Mouse (Mus musculus) midbrain, embryonic 14.5 days (tissue): ENCODE results near the gene Fen1. TPM values are rescaled to one million over a fixed set of nuclear protein-coding genes. Genes with fewer than 3 reads are reported as not detected.

Source experiments
- ATAC-seq: fragments of 200-750 bp; cut with Nextera tagmentation; 2 replicates; pipeline ENCODE4 v1.8.0; 2017; ENCODE audit warnings: moderate number of reproducible peaks, moderate library complexity; ENCODE audit not compliant: low FRiP score, low TSS enrichment
- DNase-seq: peaks from one replicate; pipeline ENCODE4 v3.0.0-alpha.2; 2015
- H3K27ac ChIP-seq: fragments of 300-500 bp; sonication (generic); replicated peaks from 2 replicates; pipeline ENCODE4 v1.5.1; 2014; ENCODE audit warnings: mild to moderate bottlenecking, low read depth, low read length, moderate library complexity
- H3K27me3 ChIP-seq: fragments of 300-500 bp; sonication (generic); 2 replicates; pipeline ENCODE4 v1.6.1; 2014; ENCODE audit warnings: low read length, control low read depth, mixed read lengths; ENCODE audit not compliant: control insufficient read depth, insufficient read depth
- H3K36me3 ChIP-seq: fragments of 300-500 bp; sonication (generic); 2 replicates; pipeline ENCODE4 v1.6.1; 2014; ENCODE audit warnings: low read length, control low read depth; ENCODE audit not compliant: control insufficient read depth, insufficient read depth
- H3K4me1 ChIP-seq: fragments of 300-500 bp; sonication (generic); 2 replicates; pipeline ENCODE4 v1.6.1; 2014; ENCODE audit warnings: mild to moderate bottlenecking, antibody characterized with exemption, low read length, control low read depth; ENCODE audit not compliant: control insufficient read depth, insufficient read depth
- H3K4me2 ChIP-seq: fragments of 300-500 bp; sonication (generic); 2 replicates; pipeline ENCODE4 v1.6.1; 2014; ENCODE audit warnings: mild to moderate bottlenecking, low read length, moderate library complexity
- H3K4me3 ChIP-seq: fragments of 300-500 bp; sonication (generic); replicated peaks from 2 replicates; pipeline ENCODE4 v1.5.1; 2014; ENCODE audit warnings: low read depth, low read length
- H3K9ac ChIP-seq: fragments of 300-500 bp; sonication (generic); replicated peaks from 2 replicates; pipeline ENCODE4 v1.6.1; 2014; ENCODE audit warnings: mild to moderate bottlenecking, low read length, moderate library complexity
- H3K9me3 ChIP-seq: fragments of 300-500 bp; sonication (generic); 2 replicates; pipeline ENCODE4 v1.6.1; 2016; ENCODE audit warnings: low read length, control low read depth, mixed read lengths; ENCODE audit not compliant: control insufficient read depth
- WGBS: fragments of 180-500 bp; shearing (Covaris S2); extraction: QIAGEN DNeasy Blood & Tissue Kit; methylation state at CpG from one replicate; pipeline ENCODE4 v1.1.7; 2014; 5-methylcytosine and 5-hydroxymethylcytosine counted together
- polyA plus RNA-seq: library from polyadenylated mRNA; unstranded; fragments of >200 nt; fragmentation: Nextera tagmentation; extraction: Ambion mirVana; gene quantifications from 2 replicates; pipeline ENCODE4 v1.2.1, GENCODE M21; 2014

The Fen1 gene
- polyA plus RNA-seq, 1 experiment from 2014 or later, result 31.0 TPM

DNA sequence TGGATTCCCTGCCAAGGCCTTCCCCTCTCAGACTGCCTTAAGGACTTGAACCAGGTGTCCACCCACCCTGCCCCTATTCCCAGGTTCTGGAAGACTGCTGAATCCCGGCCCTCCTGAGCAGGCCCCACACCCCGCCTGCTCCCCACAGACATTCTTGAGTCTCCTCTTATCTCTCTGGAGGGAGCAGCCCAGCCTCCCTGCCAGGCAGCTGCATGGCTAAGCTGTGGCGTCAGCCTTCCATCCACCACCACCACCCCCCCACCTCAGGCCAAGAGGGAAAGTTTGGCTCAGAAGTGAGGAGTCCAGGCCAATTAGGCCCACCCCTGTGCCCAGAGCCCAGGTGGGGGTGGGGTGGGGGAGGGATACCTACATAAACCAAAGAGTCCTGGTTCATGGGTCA lies 34.5 kb upstream of the Fen1 start:
- no peak for ATAC-seq
- WGBS, result 55% methylated on average over 3 of the region's 3 CpGs
- Histone ChIP-seq H3K4me3 (no peak overlapping the region), H3K36me3 (no peaks in the 10 kb centered on the region), H3K4me2 (no peak overlapping the region), H3K27me3 (peaks cover 3% of the 10 kb centered on the region; the same call in 1 of the 2 replicates), H3K9me3 (no peaks in the 10 kb centered on the region), H3K27ac (no peak overlapping the region), H3K4me1 (0 out of 2 replicates have a peak, but pooled peaks cover 3% of the 10 kb centered on the region), H3K9ac (no peak overlapping the region)
- no peak for DNase-seq

DNA sequence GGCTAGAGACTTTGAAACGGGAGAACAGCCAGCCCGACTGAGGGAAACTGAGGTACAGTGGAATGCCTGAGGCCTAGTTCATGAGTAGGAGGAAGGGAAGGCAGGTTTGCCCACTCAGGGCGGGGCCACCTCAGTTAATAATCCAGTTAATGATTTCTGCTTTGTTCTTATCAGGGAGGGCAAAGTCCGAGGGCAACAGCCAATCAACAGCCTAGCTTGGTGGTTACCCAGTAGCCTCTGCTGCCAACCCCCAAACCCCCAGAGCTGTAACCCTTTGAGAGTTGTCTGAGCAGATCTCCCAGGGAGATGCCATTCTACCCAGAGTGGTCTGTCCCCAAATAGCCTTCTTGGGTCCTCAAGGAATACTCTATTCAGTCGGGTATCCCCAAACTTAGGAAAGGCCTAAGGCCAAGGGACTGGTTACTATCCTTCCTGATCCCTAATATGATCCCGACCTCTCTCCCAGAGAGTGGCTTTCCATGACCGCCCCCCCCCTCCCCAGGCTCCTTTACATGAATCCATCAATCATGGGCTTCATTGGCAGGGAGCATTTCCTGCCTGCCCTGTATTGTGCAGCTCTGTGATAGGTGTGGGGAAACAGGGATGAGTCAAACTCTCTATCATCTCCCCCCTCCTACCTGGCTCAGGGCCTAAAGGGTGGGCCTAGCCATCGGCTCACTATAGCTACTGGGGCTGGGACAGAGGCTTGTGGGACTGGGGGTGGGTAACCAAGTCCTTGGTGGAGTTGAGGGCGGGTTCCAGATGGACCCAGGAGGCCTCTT lies 32.0 kb upstream of the Fen1 start:
- ATAC-seq, result no peak
- Histone ChIP-seq H3K27me3 (peaks cover 3% of the 10 kb centered on the region; the same call in 1 of the 2 replicates), H3K9me3 (no peaks in the 10 kb centered on the region), H3K4me3 (no peak overlapping the region), H3K9ac (no peak overlapping the region), H3K36me3 (no peaks in the 10 kb centered on the region), H3K4me1 (0 out of 2 replicates have a peak, but pooled peaks cover 3% of the 10 kb centered on the region), H3K27ac (no peak overlapping the region), H3K4me2 (no peak overlapping the region)
- 86% methylated on average over 9 of the region's 9 CpGs for WGBS
- no peak for DNase-seq

DNA sequence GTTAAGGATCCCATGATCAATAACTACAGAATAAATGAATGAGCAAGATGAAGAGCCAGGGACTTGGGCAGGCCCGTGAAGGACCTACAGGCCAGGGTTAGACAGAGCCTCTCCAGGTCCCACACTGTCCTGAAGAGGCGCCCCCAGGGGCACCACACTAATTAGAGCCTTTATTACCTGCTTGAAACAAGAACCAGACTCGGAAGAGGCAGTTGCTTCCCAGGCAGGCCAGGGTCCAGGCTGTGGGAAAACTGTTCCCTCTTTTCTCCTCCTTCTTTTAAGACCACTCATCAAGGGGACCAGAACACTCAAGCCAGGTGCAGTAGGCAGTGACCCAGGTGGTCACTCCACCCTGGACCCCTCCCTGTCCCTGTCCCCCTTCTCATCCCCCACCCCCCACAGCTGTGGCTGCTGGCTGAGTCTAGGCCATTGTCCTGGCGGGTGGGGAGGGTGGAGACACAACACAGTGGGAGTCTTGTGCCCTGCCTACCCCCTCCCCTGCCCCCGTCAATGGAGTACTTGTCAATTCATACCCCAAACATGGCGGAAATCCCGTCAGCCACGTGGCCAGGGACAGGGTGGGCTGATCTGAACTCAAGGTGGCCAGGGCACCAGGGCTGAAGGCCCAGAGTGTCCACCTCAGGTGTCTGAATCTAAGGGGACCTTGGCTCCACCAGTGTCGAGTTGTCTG lies 28.5 kb upstream of the Fen1 start:
- Histone ChIP-seq H3K4me3 (no peak overlapping the region), H3K4me1 (no peaks in the 10 kb centered on the region), H3K27me3 (no peaks in the 10 kb centered on the region), H3K9ac (no peak overlapping the region), H3K27ac (no peak overlapping the region), H3K9me3 (no peaks in the 10 kb centered on the region), H3K36me3 (no peaks in the 10 kb centered on the region), H3K4me2 (no peak overlapping the region)
- DNase-seq (no peak), ATAC-seq (no peak; the same call in 1 of the 2 replicates)
- WGBS, result 30% methylated on average over 9 of the region's 9 CpGs

DNA sequence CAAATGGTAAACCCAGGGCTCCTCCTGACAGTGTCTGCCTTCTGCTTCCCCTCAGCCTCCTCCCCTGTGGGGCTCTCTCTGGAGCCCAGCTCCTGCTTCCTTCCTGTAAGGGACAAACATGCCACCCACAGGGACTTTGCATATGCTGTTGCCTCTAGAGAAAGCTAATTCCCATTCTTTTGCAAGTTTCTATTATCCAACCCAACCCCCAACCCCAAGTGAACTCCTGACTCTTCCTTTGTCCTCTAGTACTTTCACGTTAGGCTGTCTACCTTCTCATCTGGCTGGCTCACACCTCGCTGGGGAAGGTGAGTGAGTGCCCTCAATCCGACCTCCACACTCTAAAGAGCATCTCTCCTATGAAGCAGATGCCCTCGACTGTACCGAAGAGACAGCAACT lies 27.9 kb upstream of the Fen1 start:
- Histone ChIP-seq H3K9me3 (no peaks in the 10 kb centered on the region), H3K4me1 (no peaks in the 10 kb centered on the region), H3K4me2 (no peak overlapping the region), H3K27me3 (no peaks in the 10 kb centered on the region), H3K4me3 (no peak overlapping the region), H3K9ac (no peak overlapping the region), H3K27ac (no peak overlapping the region), H3K36me3 (no peaks in the 10 kb centered on the region)
- WGBS, result 11% methylated on average over 5 of the region's 5 CpGs
- ATAC-seq (no peak), DNase-seq (no peak)

DNA sequence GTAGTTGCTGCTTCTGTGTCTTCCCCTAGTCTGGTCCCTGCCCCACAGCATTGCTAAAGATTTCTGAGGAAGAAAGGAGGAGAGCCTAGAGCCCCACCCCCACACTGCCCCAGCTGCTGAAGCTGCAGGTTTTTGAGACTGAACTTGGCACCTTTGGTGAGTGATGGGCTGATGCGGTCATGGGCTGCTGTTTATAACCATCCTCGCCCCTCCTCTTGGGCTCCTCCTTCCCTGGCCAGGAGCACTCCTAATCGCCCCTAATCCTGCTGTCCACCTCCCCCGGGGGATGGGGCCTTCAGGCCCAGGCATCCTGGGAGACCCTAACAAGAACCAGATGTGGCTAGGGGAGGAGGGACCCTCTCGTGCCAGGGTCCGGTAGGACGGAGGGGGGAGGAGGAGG lies 27.0 kb upstream of the Fen1 start:
- Histone ChIP-seq H3K36me3 (no peaks in the 10 kb centered on the region), H3K9me3 (no peaks in the 10 kb centered on the region), H3K4me3 (no peak overlapping the region), H3K9ac (no peak overlapping the region), H3K4me1 (no peaks in the 10 kb centered on the region), H3K27ac (no peak overlapping the region), H3K4me2 (no peak overlapping the region), H3K27me3 (no peaks in the 10 kb centered on the region)
- WGBS, result 5% methylated on average over 7 of the region's 7 CpGs
- DNase-seq, result no peak
- no peak for ATAC-seq

DNA sequence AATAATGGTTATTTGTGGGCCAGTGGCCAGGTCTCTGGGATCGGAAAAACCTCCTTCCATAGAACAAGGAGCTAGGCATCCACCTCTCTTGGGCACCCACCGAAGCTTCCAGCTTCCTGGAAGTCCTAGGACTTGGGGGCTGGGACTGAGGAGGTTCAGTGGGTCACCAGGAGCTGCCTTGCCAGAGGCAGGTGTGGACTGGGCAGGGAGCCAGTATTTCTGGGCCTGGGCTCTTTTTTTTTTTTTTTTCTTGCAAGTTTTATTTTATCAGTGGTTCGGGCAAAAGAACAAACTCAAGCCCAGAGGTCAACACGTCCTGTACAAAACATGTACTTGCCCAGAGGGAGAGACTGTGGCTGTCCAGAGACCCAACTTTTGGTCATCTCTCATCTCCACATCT lies 21.8 kb upstream of the Fen1 start:
- no peak for ATAC-seq

DNA sequence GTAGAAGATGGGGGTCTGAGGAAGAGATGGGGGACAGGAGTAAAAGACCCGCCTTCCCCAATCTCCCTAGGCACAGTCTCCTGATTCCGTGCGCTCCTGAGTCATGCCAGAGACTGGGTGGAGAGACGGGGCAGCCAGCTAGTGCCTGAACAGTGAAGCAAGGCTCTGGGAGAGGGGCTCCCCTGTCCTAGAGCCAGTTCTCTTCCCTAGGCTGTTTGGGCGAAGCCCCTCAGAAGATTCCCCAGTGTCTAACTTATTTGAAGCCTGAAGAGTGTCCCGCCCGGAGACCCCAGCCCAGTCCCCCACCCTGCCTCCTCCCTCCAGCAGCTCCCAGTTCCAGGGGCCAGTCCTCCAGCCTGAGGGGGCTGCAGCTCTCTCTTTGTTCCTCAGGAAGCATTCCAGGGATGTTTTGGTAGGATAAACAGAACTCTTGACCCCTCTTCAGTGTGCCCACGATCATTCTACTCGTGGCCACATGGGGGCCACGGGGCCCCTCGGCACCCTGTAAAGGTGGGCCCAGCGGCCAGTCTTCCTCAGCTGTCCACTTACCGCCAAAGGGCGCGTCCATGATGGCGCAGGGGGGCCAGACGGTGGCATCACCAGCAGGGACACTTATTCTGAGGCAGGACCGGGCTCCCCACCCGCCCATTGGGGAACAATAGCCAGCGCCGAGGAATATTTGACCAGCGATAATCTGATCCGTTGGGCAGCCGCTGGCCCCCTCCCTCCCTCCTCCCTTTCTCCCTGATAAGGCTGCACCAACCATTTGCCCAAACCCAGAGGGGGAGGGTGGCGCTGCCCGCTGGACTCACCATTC lies 20.9 kb upstream of the Fen1 start:
- Histone ChIP-seq H3K36me3 (no peaks in the 10 kb centered on the region), H3K27ac (no peak overlapping the region), H3K4me2 (peak overlapping the region; percentile 29), H3K4me1 (0 out of 2 replicates have a peak, but pooled peaks cover 4% of the 10 kb centered on the region), H3K4me3 (no peak overlapping the region), H3K9me3 (no peaks in the 10 kb centered on the region), H3K9ac (no peak overlapping the region), H3K27me3 (no peaks in the 10 kb centered on the region)
- DNase-seq, result no peak
- WGBS, result 30% methylated on average over 26 of the region's 26 CpGs
- ATAC-seq, result no peak

More for the DNA sequence above, 21.8 kb upstream of the Fen1 start:
- Histone ChIP-seq H3K9ac (no peak overlapping the region), H3K4me1 (0 out of 2 replicates have a peak, but pooled peaks cover 4% of the 10 kb centered on the region), H3K27me3 (no peaks in the 10 kb centered on the region), H3K4me3 (no peak overlapping the region), H3K27ac (no peak overlapping the region), H3K4me2 (no peak overlapping the region), H3K36me3 (no peaks in the 10 kb centered on the region), H3K9me3 (no peaks in the 10 kb centered on the region)
- 86% methylated on average over 4 of the region's 4 CpGs for WGBS
- no peak for DNase-seq

DNA sequence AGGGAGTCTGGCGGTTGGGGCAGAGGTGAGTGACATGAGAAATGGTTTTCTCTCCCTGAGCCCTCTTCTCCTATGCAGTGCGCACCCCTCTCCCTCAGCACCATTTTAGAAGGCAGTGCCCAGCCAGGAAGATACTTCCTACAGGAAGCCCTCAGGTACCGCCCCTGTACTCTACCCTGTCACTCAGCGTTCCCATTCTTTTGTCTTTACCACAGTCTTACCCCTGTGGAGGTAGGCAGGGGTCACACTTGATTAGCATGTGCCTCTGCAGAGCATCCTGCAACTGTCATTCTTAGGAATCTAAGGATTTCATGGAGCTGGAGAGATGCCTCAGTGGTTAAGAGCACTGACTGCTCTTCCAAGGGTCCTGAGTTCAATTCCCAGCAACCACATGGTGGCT lies 19.6 kb upstream of the Fen1 start:
- WGBS, result 72% methylated on average over 4 of the region's 4 CpGs
- H3K9me3 ChIP-seq, result no peaks in the 10 kb centered on the region
- no peaks in the 10 kb centered on the region for H3K36me3 ChIP-seq
- no peak overlapping the region for H3K4me2 ChIP-seq
- DNase-seq (no peak), ATAC-seq (no peak)
- no peaks in the 10 kb centered on the region for H3K27me3 ChIP-seq
- no peak overlapping the region for H3K4me3 ChIP-seq
- no peak overlapping the region for H3K27ac ChIP-seq
- no peak overlapping the region for H3K9ac ChIP-seq
- 0 out of 2 replicates have a peak, but pooled peaks cover 4% of the 10 kb centered on the region for H3K4me1 ChIP-seq
